Mouse (Mus musculus) telencephalon, adult 2 months (tissue): ENCODE measurements around the gene Zfp626.
"Not testable (repeated sequence)": the region's sequence is repeated elsewhere in the genome, so short reads cannot be mapped to it uniquely, and the experiment has no call there.

ENCODE experiments used
- DNase-seq: peaks from one replicate; pipeline ENCODE4 v3.0.0-alpha.2; 2011; ENCODE audit warnings: low read depth, low spot score

Zfp626 gene

DNA sequence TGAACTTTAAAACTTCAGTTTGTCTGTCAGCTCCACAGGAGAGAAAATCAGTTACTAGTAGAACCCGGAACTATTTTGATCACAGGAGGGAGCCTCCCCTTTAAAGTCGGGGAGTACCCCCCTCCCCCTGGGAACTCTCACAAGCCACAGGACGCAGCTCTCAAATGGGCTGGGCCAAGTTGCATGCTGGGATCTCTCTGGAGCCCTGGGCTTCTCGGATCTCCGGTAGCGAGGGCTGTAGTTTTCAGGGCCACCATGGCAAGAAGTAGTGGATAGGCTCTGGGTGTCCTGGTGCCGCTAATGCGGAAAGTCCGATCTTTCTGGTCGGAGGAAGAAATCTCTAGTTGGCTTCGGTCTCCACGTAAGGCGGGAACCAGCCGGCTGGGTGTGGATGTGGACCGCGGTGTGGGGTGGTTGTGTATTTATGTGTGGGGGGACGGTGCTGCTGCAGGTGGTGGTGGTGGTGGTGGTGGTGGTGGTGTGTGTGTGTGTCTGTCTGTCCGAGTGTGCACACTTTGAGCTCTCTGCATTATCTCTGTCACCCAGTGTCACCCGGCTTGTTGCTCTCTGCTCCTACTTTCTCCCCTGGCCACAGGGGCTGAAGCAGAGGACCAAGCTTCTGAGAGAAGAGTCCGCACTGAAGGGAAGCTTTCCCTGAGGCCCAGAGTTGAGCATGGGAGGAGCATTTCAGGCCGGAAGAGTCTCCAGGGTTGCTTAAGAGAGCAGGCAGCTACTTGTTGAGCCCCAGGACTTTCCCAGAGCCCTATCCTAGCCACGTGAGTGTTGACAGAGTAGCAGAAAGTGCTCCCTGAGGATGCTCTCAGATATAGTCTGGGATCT is 53.6 kb downstream of the Zfp626 start:
- DNase-seq: peak; percentile 31

GRCm38 (mm10) chr7:27862578-27862977 is 55.6 kb downstream of the Zfp626 start:
- DNase-seq: not testable (repeated sequence)
